ENCODE assay signal across 18 mouse cellular contexts in the genomic region with DNA sequence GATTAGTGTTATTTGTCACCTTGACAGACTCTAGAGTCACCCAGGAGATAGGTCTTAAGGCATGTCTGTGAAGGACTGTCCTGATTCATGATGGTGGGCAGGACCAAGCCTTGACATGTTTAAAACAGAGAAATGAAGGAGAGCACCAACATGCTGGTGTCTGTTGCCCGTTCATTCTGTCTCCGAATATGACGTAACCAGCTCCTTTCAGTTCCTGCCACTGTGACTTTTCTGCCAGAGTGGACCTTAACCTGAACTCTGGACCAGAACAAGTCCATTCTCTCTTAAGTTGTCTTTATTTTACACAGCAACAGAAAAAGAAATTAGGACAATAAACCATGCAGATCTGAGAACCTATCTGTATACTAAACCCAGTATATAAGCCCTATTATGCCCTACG.
DNase-seq lines count a peak whose midpoint lies in the region; ATAC-seq lines count a peak whose summit lies in the region.
"Had no signal": no experiment of that assay in that cellular context is flagged by ENCODE, and none has a peak within 500 bp of the region (broad histone marks: within the 10 kb centered on the region; RNA-seq: fewer than 3 reads in every experiment).

No protein-coding gene starts in this region.

- 92% methylated on average over 4 of the region's 4 CpGs for WGBS in forebrain, embryonic 16.5 days
- 91% methylated on average over 4 of the region's 4 CpGs for WGBS in forebrain, embryonic 10.5 days
- WGBS in kidney, embryonic 15.5 days = 96% methylated on average over 4 of the region's 4 CpGs

- H3K4me1 ChIP-seq in forebrain, embryonic 16.5 days (replicated peaks; ENCODE audit: control insufficient read depth, insufficient read depth, low read length) = peaks cover 9% of the 10 kb centered on the region; the same call in 1 of the 2 replicates
- peaks cover 5% of the 10 kb centered on the region for H3K4me1 ChIP-seq in forebrain, embryonic 10.5 days
- peaks cover 11% of the 10 kb centered on the region; the same call in 1 of the 2 replicates for H3K4me1 ChIP-seq in kidney, embryonic 15.5 days
- H3K4me1 ChIP-seq: midbrain, embryonic 13.5 days had no signal

- no peak overlapping the region for H3K4me3 ChIP-seq in forebrain, embryonic 16.5 days (replicated peaks; ENCODE audit: low read length)
- no peak overlapping the region for H3K4me3 ChIP-seq in forebrain, embryonic 10.5 days
- no peak overlapping the region for H3K4me3 ChIP-seq in kidney, embryonic 15.5 days (replicated peaks)
- H3K4me3 ChIP-seq: embryonic facial prominence, embryonic 13.5 days; hindbrain, embryonic 13.5 days; limb, embryonic 13.5 days; midbrain, embryonic 13.5 days; neural tube, embryonic 13.5 days had no signal

- no peaks in the 10 kb centered on the region for H3K9me3 ChIP-seq in forebrain, embryonic 16.5 days (ENCODE audit: control insufficient read depth, low read length)
- no peaks in the 10 kb centered on the region for H3K9me3 ChIP-seq in forebrain, embryonic 10.5 days
- H3K9me3 ChIP-seq in kidney, embryonic 15.5 days (replicated peaks) = no peaks in the 10 kb centered on the region
- H3K9me3 ChIP-seq: embryonic facial prominence, embryonic 13.5 days; G1E; hindbrain, embryonic 13.5 days; midbrain, embryonic 13.5 days; neural tube, embryonic 13.5 days had no signal

- no peak for ATAC-seq in forebrain, embryonic 16.5 days
- no peak for ATAC-seq in kidney, embryonic 15.5 days (replicated peaks; ENCODE audit: low FRiP score)
- ATAC-seq in megakaryocyte, adult 5-6 weeks (ENCODE audit: poor library complexity, severe bottlenecking) = 0 out of 2 replicates have a peak, but pooled peaks have one; percentile 43
- ATAC-seq: activated CD4-positive, CD25-positive, alpha-beta regulatory T cell, adult 4 months; CD4-positive, CD25-positive, alpha-beta regulatory T cell, adult 4 months; inflammation-experienced regulatory T-cells, adult 6 months; midbrain, embryonic 13.5 days had no signal

- no peak overlapping the region for H3K4me2 ChIP-seq in forebrain, embryonic 16.5 days (ENCODE audit: low read length)
- H3K4me2 ChIP-seq in kidney, embryonic 15.5 days = no peak overlapping the region
- H3K4me2 ChIP-seq: embryonic facial prominence, embryonic 13.5 days; hindbrain, embryonic 13.5 days; limb, embryonic 13.5 days; midbrain, embryonic 13.5 days; neural tube, embryonic 13.5 days had no signal

- no peaks in the 10 kb centered on the region for H3K36me3 ChIP-seq in forebrain, embryonic 16.5 days (ENCODE audit: control insufficient read depth, insufficient read depth)
- no peaks in the 10 kb centered on the region for H3K36me3 ChIP-seq in forebrain, embryonic 10.5 days (replicated peaks)
- no peaks in the 10 kb centered on the region for H3K36me3 ChIP-seq in kidney, embryonic 15.5 days
- H3K36me3 ChIP-seq: embryonic facial prominence, embryonic 13.5 days; G1E; hindbrain, embryonic 13.5 days; limb, embryonic 13.5 days; midbrain, embryonic 13.5 days; neural tube, embryonic 13.5 days had no signal

- no peaks in the 10 kb centered on the region for H3K27me3 ChIP-seq in forebrain, embryonic 16.5 days (replicated peaks; ENCODE audit: control insufficient read depth, insufficient read depth, low read length)
- H3K27me3 ChIP-seq in forebrain, embryonic 10.5 days (ENCODE audit: poor library complexity, severe bottlenecking) = no peaks in the 10 kb centered on the region
- H3K27me3 ChIP-seq in kidney, embryonic 15.5 days = no peaks in the 10 kb centered on the region
- H3K27me3 ChIP-seq: embryonic facial prominence, embryonic 13.5 days; hindbrain, embryonic 13.5 days; midbrain, embryonic 13.5 days; neural tube, embryonic 13.5 days had no signal

- no peak overlapping the region for H3K9ac ChIP-seq in forebrain, embryonic 16.5 days (replicated peaks; ENCODE audit: low read depth, low read length)
- H3K9ac ChIP-seq in kidney, embryonic 15.5 days = no peak overlapping the region
- H3K9ac ChIP-seq: embryonic facial prominence, embryonic 13.5 days; hindbrain, embryonic 13.5 days; limb, embryonic 13.5 days; midbrain, embryonic 13.5 days; neural tube, embryonic 13.5 days had no signal

- no peak for DNase-seq in forebrain, embryonic 10.5 days (ENCODE audit: extremely low spot score, low spot score)
- DNase-seq in kidney, adult 9 months = peak; percentile 66
- DNase-seq in adipocyte (ENCODE audit: low spot score) = peak; percentile 43
- no peak for DNase-seq in thymus, postnatal 36 days
- DNase-seq: cerebellum, adult 11 months; gastrocnemius, postnatal 14 days had no signal

- H3K27ac ChIP-seq in forebrain, embryonic 16.5 days (ENCODE audit: low read length) = peak overlapping the region; percentile 24; the same call in 1 of the 2 replicates
- no peak overlapping the region for H3K27ac ChIP-seq in forebrain, embryonic 10.5 days
- H3K27ac ChIP-seq in kidney, embryonic 15.5 days = no peak overlapping the region
- H3K27ac ChIP-seq: embryonic facial prominence, embryonic 13.5 days; hindbrain, embryonic 13.5 days; limb, embryonic 13.5 days; midbrain, embryonic 13.5 days; neural tube, embryonic 13.5 days had no signal

Comparison
In these comparisons a context has a peak if more than half of its experiments do, and no peak if none do; other contexts are left out.
1. DNase-seq: peak in kidney, adult 9 months (single experiment) and adipocyte (single experiment); none in forebrain, embryonic 10.5 days (single experiment) and thymus, postnatal 36 days (0 of 2).